Mouse (Mus musculus): ENCODE data around the gene Stom. TPM values are rescaled to one million over a fixed set of nuclear protein-coding genes. Genes with fewer than 3 reads are reported as not detected.

The Stom gene
- polyA plus RNA-seq, 1 experiment from 2014 or later: 61.2 TPM

DNA sequence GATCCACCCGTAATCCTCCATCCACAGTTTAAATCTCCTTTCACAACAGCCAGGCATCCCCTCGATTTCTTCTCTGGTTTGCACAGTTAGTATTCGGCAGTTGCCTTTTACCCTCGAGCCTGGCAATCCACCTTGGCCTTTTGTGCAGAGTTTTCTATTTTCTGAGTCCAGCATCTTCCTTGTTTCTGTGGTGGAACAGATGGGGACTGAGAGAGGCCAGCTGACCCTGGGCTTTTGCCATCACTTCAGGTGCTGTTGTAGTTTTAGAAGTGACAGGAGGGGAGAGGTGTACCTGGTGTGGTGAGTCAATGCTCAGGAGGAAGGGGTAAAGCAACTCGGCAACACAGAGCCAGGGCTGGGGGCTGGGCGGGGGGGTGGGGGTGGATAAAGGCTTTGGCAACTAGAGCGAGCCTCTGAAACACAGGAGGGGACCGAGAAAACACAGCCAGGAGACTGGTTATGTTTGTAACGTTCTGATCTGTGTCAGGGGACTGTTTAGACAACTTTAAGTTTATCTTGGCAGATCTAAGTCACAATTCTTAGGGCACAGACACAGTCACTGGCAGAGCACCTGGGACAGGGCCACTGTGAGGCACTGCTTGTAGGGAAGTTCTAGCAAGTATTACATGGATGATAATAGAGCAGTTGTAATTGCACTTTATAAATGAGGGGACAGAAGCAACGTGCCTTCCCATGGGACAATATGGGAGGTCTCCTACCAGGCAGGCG, 8.5 kb downstream of the Stom start:
- Histone ChIP-seq H3K4me3 (ENCODE audit: low read depth, low read length) (no peak overlapping the region), H3K36me3 (ENCODE audit: control insufficient read depth, insufficient read depth, low read length) (peaks cover 4% of the 10 kb centered on the region; the same call in 1 of the 2 replicates), H3K4me2 (replicated peaks; ENCODE audit: low read depth, low read length) (no peak overlapping the region), H3K9ac (replicated peaks; ENCODE audit: low read depth, low read length) (no peak overlapping the region), H3K9me3 (ENCODE audit: control insufficient read depth, low read depth, low read length) (no peaks in the 10 kb centered on the region), H3K4me1 (ENCODE audit: control insufficient read depth, insufficient read depth, low read length) (peaks cover 7% of the 10 kb centered on the region; the same call in 1 of the 2 replicates), H3K27me3 (ENCODE audit: control insufficient read depth, insufficient read depth, low read length) (no peaks in the 10 kb centered on the region), H3K27ac (ENCODE audit: low read length) (no peak overlapping the region)
- WGBS: 41% methylated on average over 11 of the region's 11 CpGs
- no peak for ATAC-seq (ENCODE audit: insufficient number of reproducible peaks, insufficient read depth, low FRiP score, low read depth)

DNA sequence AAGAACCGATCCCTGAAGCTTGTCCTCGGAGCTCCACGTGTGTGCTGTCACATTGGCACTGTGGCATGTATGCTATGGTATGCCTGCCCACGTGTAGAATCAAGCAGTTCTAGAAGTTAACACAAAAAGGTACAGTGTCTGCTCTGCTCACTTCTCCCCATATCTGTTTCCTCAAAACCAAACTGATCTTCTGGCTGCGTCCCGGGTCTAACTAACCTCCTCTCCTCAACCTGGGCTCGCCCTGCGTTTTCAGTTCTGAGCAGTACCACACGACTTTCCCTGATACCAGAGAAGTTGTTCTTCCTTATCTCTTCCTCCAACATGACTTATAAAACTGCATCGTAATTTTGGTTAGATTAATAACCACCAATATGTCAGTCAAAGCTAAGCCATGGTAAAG, 9.2 kb downstream of the Stom start:
- 57% methylated on average over 10 of the region's 10 CpGs for WGBS
- Histone ChIP-seq H3K27me3 (ENCODE audit: control insufficient read depth, insufficient read depth, low read length) (no peaks in the 10 kb centered on the region), H3K9ac (replicated peaks; ENCODE audit: low read depth, low read length) (no peak overlapping the region), H3K9me3 (ENCODE audit: control insufficient read depth, low read depth, low read length) (no peaks in the 10 kb centered on the region), H3K4me2 (replicated peaks; ENCODE audit: low read depth, low read length) (no peak overlapping the region), H3K4me1 (ENCODE audit: control insufficient read depth, insufficient read depth, low read length) (peaks cover 7% of the 10 kb centered on the region; the same call in 1 of the 2 replicates), H3K27ac (ENCODE audit: low read length) (no peak overlapping the region), H3K36me3 (ENCODE audit: control insufficient read depth, insufficient read depth, low read length) (peaks cover 5% of the 10 kb centered on the region; the same call in 1 of the 2 replicates), H3K4me3 (ENCODE audit: low read depth, low read length) (no peak overlapping the region)
- no peak for ATAC-seq (ENCODE audit: insufficient number of reproducible peaks, insufficient read depth, low FRiP score, low read depth)

DNA sequence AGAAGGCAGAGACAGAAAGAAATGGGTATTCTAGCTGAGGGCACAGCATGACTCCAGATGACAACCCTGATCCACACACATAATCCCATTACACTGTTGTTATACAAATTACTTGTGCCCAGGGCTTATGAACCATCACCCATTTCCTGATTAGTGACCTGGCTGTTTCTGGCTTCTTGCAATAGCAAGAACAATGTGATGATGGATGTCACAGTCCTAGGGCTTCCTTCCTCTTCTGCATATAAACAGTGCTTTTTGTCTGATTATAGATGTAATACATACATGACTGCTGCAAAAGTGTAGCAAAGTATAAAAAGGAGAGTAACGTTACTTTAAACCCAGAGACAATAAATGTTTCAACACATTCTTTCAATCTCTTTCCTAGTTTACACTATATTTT, 9.8 kb downstream of the Stom start:
- Histone ChIP-seq H3K4me1 (ENCODE audit: control insufficient read depth, insufficient read depth, low read length) (peaks cover 7% of the 10 kb centered on the region; the same call in 1 of the 2 replicates), H3K27ac (ENCODE audit: low read length) (no peak overlapping the region), H3K27me3 (ENCODE audit: control insufficient read depth, insufficient read depth, low read length) (no peaks in the 10 kb centered on the region), H3K4me2 (replicated peaks; ENCODE audit: low read depth, low read length) (no peak overlapping the region), H3K36me3 (ENCODE audit: control insufficient read depth, insufficient read depth, low read length) (peaks cover 5% of the 10 kb centered on the region; the same call in 1 of the 2 replicates), H3K9ac (replicated peaks; ENCODE audit: low read depth, low read length) (no peak overlapping the region), H3K4me3 (ENCODE audit: low read depth, low read length) (no peak overlapping the region), H3K9me3 (ENCODE audit: control insufficient read depth, low read depth, low read length) (no peaks in the 10 kb centered on the region)
- WGBS: 27% methylated on average over 1 of the region's 1 CpGs
- no peak for ATAC-seq (ENCODE audit: insufficient number of reproducible peaks, insufficient read depth, low FRiP score, low read depth)

DNA sequence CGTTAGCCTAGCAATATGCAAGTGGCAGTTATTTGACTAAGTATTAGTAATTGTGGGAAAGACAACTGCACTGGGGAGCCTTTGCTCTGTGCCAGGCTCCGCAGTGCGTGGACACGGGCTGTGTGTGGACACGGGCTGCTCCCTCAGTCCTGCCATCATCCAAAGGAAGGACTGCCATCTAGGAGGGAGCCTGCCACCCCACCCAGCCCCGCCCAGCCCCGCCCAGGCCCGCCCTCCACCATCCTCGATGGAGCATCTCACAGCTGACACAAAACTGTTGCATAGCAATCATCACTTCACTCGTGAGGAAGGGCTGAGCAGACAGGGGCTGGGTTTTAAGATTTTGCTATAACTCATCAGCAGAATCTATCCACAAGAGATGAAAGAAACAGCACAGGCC, 10.8 kb downstream of the Stom start:
- H3K9me3 ChIP-seq (ENCODE audit: control insufficient read depth, low read depth, low read length): no peaks in the 10 kb centered on the region
- no peak overlapping the region for H3K9ac ChIP-seq (replicated peaks; ENCODE audit: low read depth, low read length)
- no peaks in the 10 kb centered on the region for H3K27me3 ChIP-seq (ENCODE audit: control insufficient read depth, insufficient read depth, low read length)
- WGBS: 60% methylated on average over 10 of the region's 10 CpGs
- no peak overlapping the region for H3K27ac ChIP-seq (ENCODE audit: low read length)
- peaks cover 7% of the 10 kb centered on the region; the same call in 1 of the 2 replicates for H3K4me1 ChIP-seq (ENCODE audit: control insufficient read depth, insufficient read depth, low read length)
- no peak; the same call in 1 of the 2 replicates for ATAC-seq (ENCODE audit: insufficient number of reproducible peaks, insufficient read depth, low FRiP score, low read depth)
- H3K4me2 ChIP-seq (replicated peaks; ENCODE audit: low read depth, low read length): no peak overlapping the region
- no peak overlapping the region for H3K4me3 ChIP-seq (ENCODE audit: low read depth, low read length)
- H3K36me3 ChIP-seq (ENCODE audit: control insufficient read depth, insufficient read depth, low read length): peaks cover 13% of the 10 kb centered on the region; the same call in 1 of the 2 replicates

DNA sequence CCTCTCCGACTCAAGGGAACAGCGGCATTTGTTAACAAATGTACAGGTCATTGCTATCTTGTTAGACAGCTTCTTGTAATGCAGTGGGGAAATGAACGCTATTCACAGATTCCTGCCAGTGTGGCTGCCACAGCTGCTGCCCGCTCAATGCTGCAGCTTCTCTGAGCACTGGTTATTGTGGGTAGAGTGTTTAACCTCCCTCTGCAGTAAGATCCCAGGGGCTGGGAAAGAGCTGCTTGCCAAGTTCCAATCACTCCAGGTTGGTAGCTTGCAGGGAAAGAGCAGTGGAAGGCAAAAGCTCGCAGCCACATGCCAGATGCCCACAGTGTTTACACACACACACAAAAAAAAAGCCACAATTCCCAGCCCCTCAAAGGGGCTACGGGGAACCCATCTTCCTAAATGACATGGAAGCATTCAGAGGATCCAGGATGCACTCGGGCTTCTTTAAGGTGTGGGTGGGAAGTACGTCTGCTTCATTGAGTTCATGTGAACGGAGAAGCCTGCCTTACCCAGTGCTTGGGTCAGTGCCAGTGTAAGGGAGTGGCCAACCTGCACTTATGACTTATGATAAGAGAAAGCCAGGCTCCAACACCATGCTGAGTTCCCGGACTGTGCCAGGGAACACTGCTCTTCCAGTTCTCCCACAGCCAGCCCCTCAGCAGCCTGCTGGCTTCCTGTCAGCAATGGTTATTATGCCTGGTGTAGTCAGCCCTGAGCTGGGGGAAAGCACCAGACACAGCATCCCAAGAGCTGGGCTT, 14.2 kb downstream of the Stom start:
- Histone ChIP-seq H3K36me3 (ENCODE audit: control insufficient read depth, insufficient read depth, low read length) (peaks cover 17% of the 10 kb centered on the region; the same call in 1 of the 2 replicates), H3K4me1 (ENCODE audit: control insufficient read depth, insufficient read depth, low read length) (0 out of 2 replicates have a peak, but pooled peaks cover 2% of the 10 kb centered on the region), H3K9me3 (ENCODE audit: control insufficient read depth, low read depth, low read length) (no peaks in the 10 kb centered on the region), H3K4me2 (replicated peaks; ENCODE audit: low read depth, low read length) (no peak overlapping the region), H3K27me3 (ENCODE audit: control insufficient read depth, insufficient read depth, low read length) (no peaks in the 10 kb centered on the region), H3K9ac (replicated peaks; ENCODE audit: low read depth, low read length) (no peak overlapping the region), H3K27ac (ENCODE audit: low read length) (no peak overlapping the region), H3K4me3 (ENCODE audit: low read depth, low read length) (no peak overlapping the region)
- peak; percentile 50; the same call in 1 of the 2 replicates for ATAC-seq (ENCODE audit: insufficient number of reproducible peaks, insufficient read depth, low FRiP score, low read depth)
- 69% methylated on average over 10 of the region's 10 CpGs for WGBS

DNA sequence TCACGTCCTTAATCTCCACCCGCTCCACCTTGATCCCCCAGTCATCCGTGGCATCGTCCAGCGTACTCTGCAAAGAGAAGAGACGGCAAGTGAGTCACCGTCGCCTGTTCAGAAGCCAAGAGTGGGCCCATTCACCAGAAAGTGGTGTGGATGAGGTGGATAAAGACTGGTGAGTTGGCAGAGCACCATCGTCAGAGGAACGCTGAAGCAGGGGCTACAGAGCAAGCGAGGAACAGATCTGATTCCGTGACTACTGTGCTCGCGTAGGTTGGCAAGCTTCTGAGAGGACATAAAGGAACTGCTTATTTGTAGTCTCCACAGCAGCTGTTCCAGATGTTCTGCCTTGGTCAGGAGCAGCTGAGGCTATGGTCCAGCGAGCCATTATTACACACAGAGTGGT, 16.4 kb downstream of the Stom start:
- H3K4me3 ChIP-seq (ENCODE audit: low read depth, low read length): no peak overlapping the region
- H3K9me3 ChIP-seq (ENCODE audit: control insufficient read depth, low read depth, low read length): no peaks in the 10 kb centered on the region
- WGBS: 92% methylated on average over 15 of the region's 15 CpGs
- no peak for ATAC-seq (ENCODE audit: insufficient number of reproducible peaks, insufficient read depth, low FRiP score, low read depth)
- peaks cover 28% of the 10 kb centered on the region; the same call in 1 of the 2 replicates for H3K36me3 ChIP-seq (ENCODE audit: control insufficient read depth, insufficient read depth, low read length)
- H3K9ac ChIP-seq (replicated peaks; ENCODE audit: low read depth, low read length): no peak overlapping the region
- no peak overlapping the region for H3K27ac ChIP-seq (ENCODE audit: low read length)
- H3K4me1 ChIP-seq (ENCODE audit: control insufficient read depth, insufficient read depth, low read length): no peaks in the 10 kb centered on the region
- H3K4me2 ChIP-seq (replicated peaks; ENCODE audit: low read depth, low read length): no peak overlapping the region
- no peaks in the 10 kb centered on the region for H3K27me3 ChIP-seq (ENCODE audit: control insufficient read depth, insufficient read depth, low read length)

DNA sequence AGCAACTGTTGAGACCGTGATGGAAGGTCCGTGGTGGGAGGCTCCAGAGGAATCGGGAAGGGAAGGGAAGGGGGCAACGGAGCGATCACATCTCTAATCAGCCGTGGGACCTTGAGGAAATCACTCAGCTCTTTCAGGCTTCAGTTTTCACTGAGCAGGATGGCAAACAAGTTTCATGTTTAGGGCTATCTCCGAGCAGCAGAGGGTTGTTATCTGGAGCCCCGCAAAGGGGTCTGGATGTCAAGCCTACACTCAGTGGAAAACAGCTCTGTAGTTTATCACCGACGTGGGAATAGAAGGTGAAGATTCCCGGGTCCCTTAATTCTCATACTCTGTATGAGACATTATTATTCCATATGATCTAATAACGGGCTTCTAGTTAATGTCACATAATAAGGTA, 18.4 kb downstream of the Stom start:
- H3K9ac ChIP-seq (replicated peaks; ENCODE audit: low read depth, low read length): no peak overlapping the region
- WGBS: 86% methylated on average over 12 of the region's 12 CpGs
- no peak for ATAC-seq (ENCODE audit: insufficient number of reproducible peaks, insufficient read depth, low FRiP score, low read depth)
- 0 out of 2 replicates have a peak, but pooled peaks cover 3% of the 10 kb centered on the region for H3K4me1 ChIP-seq (ENCODE audit: control insufficient read depth, insufficient read depth, low read length)
- H3K27ac ChIP-seq (ENCODE audit: low read length): no peak overlapping the region
- no peak overlapping the region for H3K4me2 ChIP-seq (replicated peaks; ENCODE audit: low read depth, low read length)
- no peaks in the 10 kb centered on the region for H3K9me3 ChIP-seq (ENCODE audit: control insufficient read depth, low read depth, low read length)
- peaks cover 26% of the 10 kb centered on the region; the same call in 1 of the 2 replicates for H3K36me3 ChIP-seq (ENCODE audit: control insufficient read depth, insufficient read depth, low read length)
- H3K27me3 ChIP-seq (ENCODE audit: control insufficient read depth, insufficient read depth, low read length): no peaks in the 10 kb centered on the region
- H3K4me3 ChIP-seq (ENCODE audit: low read depth, low read length): no peak overlapping the region

DNA sequence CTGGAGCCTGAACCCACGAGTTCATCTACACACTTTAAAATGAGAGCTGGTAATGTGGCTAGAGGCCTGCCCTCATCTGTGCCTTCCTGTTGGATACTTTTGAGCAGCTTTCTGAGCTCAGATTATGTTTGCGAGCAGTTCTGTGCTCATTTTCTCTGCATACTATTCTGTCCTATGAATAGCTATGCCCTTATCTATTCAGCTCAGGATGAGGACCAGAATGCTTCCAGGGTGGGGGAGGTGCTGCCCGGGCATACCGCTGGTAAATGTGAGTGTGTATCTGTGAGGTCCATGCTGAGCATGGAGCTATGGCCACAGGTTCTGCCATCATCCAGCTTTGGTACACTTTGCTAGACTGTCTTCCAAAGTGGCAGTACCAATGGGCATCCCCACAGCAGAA, 19.2 kb downstream of the Stom start:
- no peaks in the 10 kb centered on the region for H3K9me3 ChIP-seq (ENCODE audit: control insufficient read depth, low read depth, low read length)
- no peak overlapping the region for H3K27ac ChIP-seq (ENCODE audit: low read length)
- H3K27me3 ChIP-seq (ENCODE audit: control insufficient read depth, insufficient read depth, low read length): no peaks in the 10 kb centered on the region
- no peak overlapping the region for H3K4me3 ChIP-seq (ENCODE audit: low read depth, low read length)
- ATAC-seq (ENCODE audit: insufficient number of reproducible peaks, insufficient read depth, low FRiP score, low read depth): no peak
- WGBS: 83% methylated on average over 4 of the region's 4 CpGs
- H3K4me1 ChIP-seq (ENCODE audit: control insufficient read depth, insufficient read depth, low read length): 0 out of 2 replicates have a peak, but pooled peaks cover 3% of the 10 kb centered on the region
- H3K4me2 ChIP-seq (replicated peaks; ENCODE audit: low read depth, low read length): no peak overlapping the region
- H3K36me3 ChIP-seq (ENCODE audit: control insufficient read depth, insufficient read depth, low read length): peaks cover 22% of the 10 kb centered on the region; the same call in 1 of the 2 replicates
- no peak overlapping the region for H3K9ac ChIP-seq (replicated peaks; ENCODE audit: low read depth, low read length)

Data from stomach, embryonic 14.5 days (tissue).